Mouse (Mus musculus) cerebellum, adult 8-10 months (tissue): ENCODE data around the gene Olfr447.
A peak's percentile ranks its signal among the peaks of the same experiment; 100 is the strongest.

ENCODE experiments used
- DNase-seq: peaks from one replicate; pipeline ENCODE4 v3.0.0; 2022

Gene Olfr447

DNA sequence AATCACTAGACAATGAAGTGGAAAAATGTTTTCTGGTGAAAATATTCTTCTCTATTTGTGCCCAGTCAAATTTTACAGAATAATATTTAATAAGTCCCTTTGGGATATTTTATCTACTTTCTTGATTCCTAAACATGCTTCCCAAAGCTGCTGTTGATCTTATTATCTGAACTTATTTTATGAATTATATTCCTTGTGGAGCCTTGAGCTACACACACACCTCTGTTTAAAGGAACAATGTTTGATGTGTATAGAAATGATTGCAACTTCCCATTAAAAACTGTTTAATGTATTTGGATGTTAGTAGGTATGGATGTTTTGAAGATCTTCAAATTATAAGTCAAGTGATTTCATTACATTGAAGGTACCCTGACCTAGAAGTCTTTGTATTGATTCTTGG lies at the start of gene Olfr447:
TSS of gene Olfr447 (plus strand) at position 301 of the 400 bp plus-strand sequence.
- DNase-seq = no peak

DNA sequence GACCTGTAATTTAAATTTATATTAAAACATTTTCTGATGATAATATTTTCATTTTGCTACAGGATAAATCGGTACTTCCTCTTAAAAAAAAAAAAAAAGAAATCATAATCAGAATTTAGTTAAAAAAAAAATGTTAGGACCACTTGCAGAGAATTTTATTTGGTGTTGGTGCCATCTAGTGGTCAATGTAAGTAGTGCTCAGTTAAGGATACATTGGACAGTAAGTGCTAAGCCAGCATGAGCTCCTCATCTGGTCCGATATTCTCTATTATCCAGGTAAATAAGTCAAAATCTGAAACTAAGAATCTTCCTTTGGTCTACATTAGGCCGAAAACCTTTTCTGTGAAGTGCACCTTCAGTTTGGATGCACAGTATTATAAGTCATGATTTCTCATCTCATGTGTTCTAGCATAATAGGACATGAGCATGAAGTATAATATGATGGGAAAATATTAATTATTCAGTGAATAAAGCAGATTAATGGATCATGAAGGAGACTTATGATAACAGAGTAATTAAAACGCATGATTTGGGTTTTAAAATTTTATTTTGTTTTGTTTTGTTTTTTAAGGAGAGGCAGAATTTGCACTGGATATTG lies 48.4 kb upstream of the Olfr447 start:
- DNase-seq = peak; percentile 34

DNA sequence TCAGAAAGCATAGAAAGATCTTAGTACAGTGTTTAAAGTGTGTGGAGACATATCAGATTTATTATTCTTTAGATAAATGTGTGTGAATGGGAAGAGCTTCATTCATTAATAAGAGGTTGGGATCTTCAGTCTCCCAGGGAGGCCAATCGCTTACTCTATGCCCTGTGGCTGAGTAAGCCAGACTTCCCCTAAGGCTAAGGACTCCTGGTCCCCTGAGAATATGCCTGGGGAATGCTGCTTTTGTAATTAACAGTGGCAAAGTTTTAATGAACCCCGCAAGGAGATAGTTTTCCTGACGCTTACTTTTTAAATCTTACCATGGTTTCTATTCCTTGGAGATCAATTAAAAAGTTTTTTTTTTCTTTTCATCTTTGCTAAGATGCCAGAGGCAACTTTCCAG lies 39.0 kb upstream of the Olfr447 start:
- DNase-seq = no peak

DNA sequence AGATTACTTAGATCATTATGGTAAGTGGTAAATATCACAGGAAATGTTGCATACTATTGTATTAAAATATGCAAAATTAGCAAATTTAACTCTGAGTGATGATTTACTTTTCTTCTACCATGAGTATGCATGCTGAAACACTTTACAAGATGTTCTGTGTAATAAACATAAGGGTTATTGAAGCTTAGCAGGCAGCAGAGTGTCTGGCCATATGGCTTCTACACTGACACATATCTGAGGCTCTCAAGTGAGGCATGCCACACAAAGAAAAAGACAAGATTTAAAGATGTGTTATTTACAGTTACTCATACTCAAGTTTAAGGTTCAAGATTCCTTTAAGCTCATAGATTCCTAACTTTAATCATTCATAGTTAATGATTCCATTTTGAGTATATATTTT lies 32.4 kb upstream of the Olfr447 start:
- DNase-seq = no peak

DNA sequence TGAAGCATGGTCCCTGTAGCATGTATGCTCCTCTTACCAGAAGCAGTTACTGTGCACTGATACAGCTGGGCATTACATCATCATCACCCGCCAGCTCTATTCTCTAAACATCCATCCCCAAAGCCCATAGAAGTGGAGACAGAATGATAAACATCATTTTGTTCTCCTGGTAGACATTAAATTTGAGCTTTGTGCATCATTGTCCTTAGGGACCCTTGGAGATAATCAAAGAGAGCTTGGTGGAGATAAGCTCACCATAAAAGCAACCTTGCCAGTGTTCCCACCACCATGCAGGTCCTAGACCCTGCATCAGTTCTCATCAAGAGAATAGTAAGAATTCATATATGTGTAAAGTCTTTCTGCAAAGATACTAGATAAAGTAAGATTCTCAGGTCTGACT lies 18.5 kb upstream of the Olfr447 start, which contains the start of gene Olfr448:
TSS of gene Olfr448 (plus strand) at position 301 of the 400 bp plus-strand sequence.
- DNase-seq = no peak

DNA sequence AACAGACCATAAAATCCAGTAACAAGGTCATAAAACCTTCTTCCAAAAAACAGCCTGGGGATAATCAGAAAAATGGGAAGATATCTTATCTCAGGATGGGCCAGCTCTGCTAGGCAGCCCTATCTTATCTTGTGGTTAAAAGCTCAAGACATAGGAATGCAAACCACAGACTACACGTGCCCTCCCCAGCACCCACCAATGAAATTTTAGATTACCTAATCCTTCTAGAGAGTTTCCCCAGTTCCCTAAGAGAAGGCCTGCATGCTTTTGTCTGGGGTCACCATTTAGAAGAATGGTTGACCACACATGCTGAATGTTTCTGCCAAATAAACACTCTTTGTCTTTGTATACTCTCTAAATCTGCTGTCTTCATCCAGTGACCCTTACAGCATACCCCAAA lies 8.3 kb upstream of the Olfr447 start:
- no peak for DNase-seq

DNA sequence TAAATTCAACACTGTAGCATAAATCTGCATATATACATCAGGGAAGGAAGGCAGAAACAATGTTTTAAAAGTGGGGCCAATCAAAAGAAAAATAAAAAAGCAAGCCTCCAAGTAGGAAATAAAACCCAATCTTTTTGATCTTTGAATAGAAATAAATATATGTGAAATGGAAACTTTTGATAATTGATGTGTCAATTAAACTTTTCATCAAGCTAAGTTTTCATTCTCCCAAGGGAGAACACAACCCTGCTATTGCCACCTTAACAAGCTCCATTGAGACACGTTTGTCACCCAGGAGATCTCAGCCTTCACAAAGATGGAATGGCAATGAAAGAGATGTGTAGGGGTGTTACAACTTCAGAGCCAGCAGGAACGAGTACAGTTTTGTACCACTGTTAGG lies 12.4 kb downstream of the Olfr447 start, which contains the start of gene Olfr446:
TSS of gene Olfr446 (plus strand) at position 301 of the 400 bp plus-strand sequence.
- DNase-seq = no peak

DNA sequence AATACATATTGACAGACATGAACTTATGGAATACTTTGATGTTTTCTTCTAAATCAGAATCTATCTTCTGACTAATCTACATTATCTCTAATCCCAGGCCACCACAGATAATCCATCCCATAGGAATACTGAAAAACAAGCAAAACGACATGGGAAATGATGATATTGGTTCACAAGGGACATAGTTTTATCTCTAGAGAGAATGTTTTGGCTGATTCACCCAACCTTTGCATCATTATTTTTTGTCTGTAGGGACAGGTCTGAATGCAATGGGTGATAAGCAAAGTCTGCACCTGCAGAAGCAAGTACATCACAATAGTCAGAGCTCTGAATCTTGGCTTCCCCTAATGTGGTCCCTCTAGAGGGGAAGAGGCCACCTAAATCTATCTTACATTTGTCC lies 40.1 kb downstream of the Olfr447 start, which contains the start of gene Olfr444:
TSS of gene Olfr444 (plus strand) at position 301 of the 400 bp plus-strand sequence.
- no peak for DNase-seq
